Mouse (Mus musculus): Measurements from ENCODE around the gene Capn7.

DNA sequence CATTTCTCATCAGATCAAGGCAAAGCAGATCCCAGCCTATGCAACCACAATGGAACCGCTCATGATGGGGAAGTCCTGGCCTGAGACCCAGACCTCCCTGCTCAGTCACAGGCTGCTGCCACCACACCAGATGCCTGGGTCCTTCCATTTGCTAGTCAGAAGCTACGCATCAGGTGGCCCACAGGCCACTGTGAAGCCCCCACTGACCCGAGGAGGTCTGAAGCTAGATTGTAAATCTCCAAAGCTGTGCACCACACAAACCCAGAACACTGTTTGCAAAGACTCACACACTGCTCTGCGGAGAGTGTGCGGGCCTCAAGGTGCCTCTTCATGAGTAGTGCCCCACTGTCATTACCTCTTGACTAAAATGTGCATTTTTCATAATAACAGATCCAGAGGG, 49.0 kb downstream of the Capn7 start:
- TF ChIP-seq CTCF (IDR thresholded peaks at IDR 0.05; ENCODE audit: low read depth) (no peak), EP300 (optimal IDR thresholded peaks at IDR 0.05) (no peak)

Data from stomach, postnatal 0 days (tissue).